Mouse (Mus musculus): ENCODE measurements around the gene Myom3. TPM values are rescaled to one million over a fixed set of nuclear protein-coding genes. Genes with fewer than 3 reads are reported as not detected.

The Myom3 gene
- polyA plus RNA-seq, 1 experiment from 2014 or later: 0.59 TPM

DNA sequence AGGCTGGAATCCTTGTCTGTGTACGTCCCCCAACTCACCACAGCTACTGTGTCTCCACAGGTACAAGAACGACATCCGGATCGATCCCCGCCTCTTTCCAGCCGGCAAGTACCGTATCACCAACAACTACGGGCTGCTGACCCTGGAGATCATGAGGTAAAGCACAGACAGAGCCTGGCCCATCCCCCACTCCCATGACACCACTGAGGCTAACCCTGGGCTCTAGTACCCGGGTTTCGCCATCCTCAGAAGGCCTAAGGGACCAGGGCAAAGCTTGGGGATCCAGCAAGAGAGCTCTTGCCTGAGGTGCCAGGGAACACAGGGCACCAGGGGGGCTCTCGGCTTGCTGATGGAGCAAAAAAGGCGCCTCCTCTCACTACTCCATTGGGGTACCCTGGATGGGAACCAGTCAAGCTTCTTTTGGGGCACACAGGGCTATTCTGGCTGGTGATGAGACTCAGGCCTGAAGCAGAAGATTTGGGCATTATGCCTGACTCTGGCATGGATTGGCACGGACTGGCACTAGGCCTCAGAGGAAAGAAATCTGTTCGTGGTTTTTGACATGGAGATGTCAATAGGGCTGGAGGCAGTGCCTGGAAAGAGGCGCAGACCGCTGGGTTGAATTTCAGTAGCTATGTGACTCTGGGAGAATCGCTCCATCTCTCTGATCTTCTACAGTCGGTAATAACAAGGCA lies 11.2 kb downstream of the Myom3 start:
- Histone ChIP-seq H3K36me3 (ENCODE audit: control insufficient read depth, insufficient read depth, low read length) (no peaks in the 10 kb centered on the region), H3K4me3 (ENCODE audit: low read depth, low read length) (no peak overlapping the region), H3K27me3 (ENCODE audit: control insufficient read depth, insufficient read depth, low read length) (no peaks in the 10 kb centered on the region), H3K4me1 (replicated peaks; ENCODE audit: control insufficient read depth, insufficient read depth) (no peaks in the 10 kb centered on the region), H3K9me3 (ENCODE audit: control insufficient read depth, low read length) (no peaks in the 10 kb centered on the region), H3K27ac (replicated peaks) (no peak overlapping the region), H3K9ac (ENCODE audit: low read length) (no peak overlapping the region), H3K4me2 (replicated peaks; ENCODE audit: low read depth) (no peak overlapping the region)
- ATAC-seq (ENCODE audit: low FRiP score, low TSS enrichment) (no peak), DNase-seq (ENCODE audit: low spot score) (no peak)
- no peak for TF ChIP-seq EP300 (optimal IDR thresholded peaks at IDR 0.05)
- TF ChIP-seq CTCF (IDR thresholded peaks at IDR 0.05; ENCODE audit: low read depth): no peak
- 88% methylated on average over 18 of the region's 18 CpGs for WGBS

DNA sequence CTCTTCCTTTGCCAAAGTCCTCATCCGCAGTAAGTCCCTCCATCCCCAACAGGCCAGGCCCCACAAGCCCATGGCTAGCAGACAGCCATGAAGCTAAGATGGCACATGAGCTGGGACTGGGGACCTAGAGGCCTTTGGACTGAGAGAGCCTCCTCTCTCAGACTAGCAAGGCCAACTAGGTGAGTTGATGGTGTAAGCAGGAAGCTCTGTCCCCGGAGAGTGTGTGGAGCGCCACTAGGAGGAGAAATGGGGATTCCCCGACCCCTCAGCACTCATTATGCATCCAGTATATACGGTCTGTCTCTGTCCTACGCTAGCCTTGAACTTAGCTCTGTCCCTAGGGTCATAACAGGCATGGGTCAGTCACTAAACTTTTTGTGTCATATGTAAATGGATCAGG lies 12.1 kb downstream of the Myom3 start:
- ATAC-seq (ENCODE audit: low FRiP score, low TSS enrichment): no peak
- DNase-seq (ENCODE audit: low spot score): no peak
- Histone ChIP-seq H3K9me3 (ENCODE audit: control insufficient read depth, low read length) (no peaks in the 10 kb centered on the region), H3K4me1 (replicated peaks; ENCODE audit: control insufficient read depth, insufficient read depth) (no peaks in the 10 kb centered on the region), H3K36me3 (ENCODE audit: control insufficient read depth, insufficient read depth, low read length) (no peaks in the 10 kb centered on the region), H3K27ac (replicated peaks) (no peak overlapping the region), H3K4me3 (ENCODE audit: low read depth, low read length) (no peak overlapping the region), H3K4me2 (replicated peaks; ENCODE audit: low read depth) (no peak overlapping the region), H3K9ac (ENCODE audit: low read length) (no peak overlapping the region), H3K27me3 (ENCODE audit: control insufficient read depth, insufficient read depth, low read length) (no peaks in the 10 kb centered on the region)
- no peak for TF ChIP-seq CTCF (IDR thresholded peaks at IDR 0.05; ENCODE audit: low read depth)
- WGBS: 86% methylated on average over 6 of the region's 6 CpGs

DNA sequence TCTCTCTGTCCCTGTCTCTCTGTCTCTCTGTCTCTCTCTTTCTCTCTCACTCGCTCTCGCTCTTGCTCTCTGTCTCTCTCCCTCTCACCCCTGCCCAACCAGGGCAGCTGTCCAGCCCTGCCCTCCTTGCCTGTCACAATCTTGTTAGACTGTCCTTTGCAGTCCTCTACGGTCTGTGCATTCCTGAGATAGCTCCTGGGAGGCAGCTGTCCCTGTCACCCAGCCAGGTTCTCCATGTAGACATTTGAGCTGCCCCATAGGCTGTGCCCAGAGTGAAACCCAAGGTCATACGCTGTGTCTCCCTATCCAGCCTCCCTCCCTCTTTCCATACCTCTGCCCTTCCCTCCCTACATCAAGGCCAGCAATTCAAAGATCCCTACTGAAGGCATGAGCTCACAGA lies 13.2 kb downstream of the Myom3 start:
- DNase-seq (ENCODE audit: low spot score) (no peak), ATAC-seq (ENCODE audit: low FRiP score, low TSS enrichment) (no peak)
- WGBS: 58% methylated on average over 4 of the region's 4 CpGs
- Histone ChIP-seq H3K9me3 (ENCODE audit: control insufficient read depth, low read length) (no peaks in the 10 kb centered on the region), H3K9ac (ENCODE audit: low read length) (no peak overlapping the region), H3K4me3 (ENCODE audit: low read depth, low read length) (no peak overlapping the region), H3K4me1 (replicated peaks; ENCODE audit: control insufficient read depth, insufficient read depth) (no peaks in the 10 kb centered on the region), H3K36me3 (ENCODE audit: control insufficient read depth, insufficient read depth, low read length) (no peaks in the 10 kb centered on the region), H3K27me3 (ENCODE audit: control insufficient read depth, insufficient read depth, low read length) (no peaks in the 10 kb centered on the region), H3K27ac (replicated peaks) (no peak overlapping the region), H3K4me2 (replicated peaks; ENCODE audit: low read depth) (no peak overlapping the region)
- no peak for TF ChIP-seq CTCF (IDR thresholded peaks at IDR 0.05; ENCODE audit: low read depth)

DNA sequence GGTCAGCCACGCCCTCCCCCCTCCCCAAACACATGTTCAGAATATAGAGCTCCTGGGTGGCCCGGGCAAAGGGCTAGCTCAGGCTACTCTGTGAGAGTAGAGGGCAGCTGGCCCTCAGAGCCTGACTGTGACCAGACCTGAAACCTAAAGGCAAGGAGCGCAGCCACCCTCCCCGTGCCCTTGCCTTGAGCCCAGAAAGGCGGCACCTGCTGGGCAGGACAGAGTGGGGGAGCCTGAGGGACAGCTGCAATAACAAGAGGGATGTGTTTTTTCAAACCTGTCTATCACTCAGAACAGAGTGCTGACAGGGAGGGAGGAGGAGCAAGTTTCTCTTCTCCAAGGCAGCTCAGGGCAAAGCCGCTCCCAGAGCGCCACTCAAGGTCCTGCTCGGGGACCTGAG lies 15.0 kb downstream of the Myom3 start:
- Histone ChIP-seq H3K4me1 (replicated peaks; ENCODE audit: control insufficient read depth, insufficient read depth) (no peaks in the 10 kb centered on the region), H3K4me3 (ENCODE audit: low read depth, low read length) (no peak overlapping the region), H3K9me3 (ENCODE audit: control insufficient read depth, low read length) (no peaks in the 10 kb centered on the region), H3K9ac (ENCODE audit: low read length) (no peak overlapping the region), H3K36me3 (ENCODE audit: control insufficient read depth, insufficient read depth, low read length) (no peaks in the 10 kb centered on the region), H3K4me2 (replicated peaks; ENCODE audit: low read depth) (no peak overlapping the region), H3K27ac (replicated peaks) (no peak overlapping the region), H3K27me3 (ENCODE audit: control insufficient read depth, insufficient read depth, low read length) (no peaks in the 10 kb centered on the region)
- no peak for TF ChIP-seq EP300 (optimal IDR thresholded peaks at IDR 0.05)
- no peak for TF ChIP-seq CTCF (IDR thresholded peaks at IDR 0.05; ENCODE audit: low read depth)
- 72% methylated on average over 8 of the region's 8 CpGs for WGBS
- DNase-seq (ENCODE audit: low spot score) (no peak), ATAC-seq (ENCODE audit: low FRiP score, low TSS enrichment) (no peak)

DNA sequence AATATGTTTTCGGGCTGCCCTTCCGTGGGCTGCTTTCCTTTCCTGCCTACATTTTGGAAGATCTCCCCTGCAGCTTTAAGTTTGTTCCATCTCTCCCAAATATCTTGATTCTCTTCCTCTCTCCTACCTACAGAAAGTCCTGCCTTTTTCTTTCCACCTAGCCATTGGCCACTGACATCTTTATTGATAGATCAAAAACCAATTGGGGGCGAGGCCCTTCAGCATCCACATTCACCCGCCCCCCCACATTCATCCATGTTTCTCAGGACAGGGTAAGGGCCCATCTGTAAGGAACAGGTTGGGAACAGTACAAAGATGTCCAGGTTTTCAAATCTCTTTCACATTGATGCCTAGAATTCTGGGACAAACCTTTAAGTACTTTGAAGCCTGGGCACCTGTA lies 17.3 kb downstream of the Myom3 start:
- Histone ChIP-seq H3K4me3 (ENCODE audit: low read depth, low read length) (no peak overlapping the region), H3K27ac (replicated peaks) (no peak overlapping the region), H3K4me2 (replicated peaks; ENCODE audit: low read depth) (no peak overlapping the region), H3K27me3 (ENCODE audit: control insufficient read depth, insufficient read depth, low read length) (no peaks in the 10 kb centered on the region), H3K9me3 (ENCODE audit: control insufficient read depth, low read length) (no peaks in the 10 kb centered on the region), H3K9ac (ENCODE audit: low read length) (no peak overlapping the region), H3K4me1 (replicated peaks; ENCODE audit: control insufficient read depth, insufficient read depth) (0 out of 2 replicates have a peak, but pooled peaks cover 3% of the 10 kb centered on the region), H3K36me3 (ENCODE audit: control insufficient read depth, insufficient read depth, low read length) (no peaks in the 10 kb centered on the region)
- no peak for TF ChIP-seq EP300 (optimal IDR thresholded peaks at IDR 0.05)
- no peak for TF ChIP-seq CTCF (IDR thresholded peaks at IDR 0.05; ENCODE audit: low read depth)
- ATAC-seq (ENCODE audit: low FRiP score, low TSS enrichment) (no peak), DNase-seq (ENCODE audit: low spot score) (no peak)
- 93% methylated on average over 4 of the region's 4 CpGs for WGBS

DNA sequence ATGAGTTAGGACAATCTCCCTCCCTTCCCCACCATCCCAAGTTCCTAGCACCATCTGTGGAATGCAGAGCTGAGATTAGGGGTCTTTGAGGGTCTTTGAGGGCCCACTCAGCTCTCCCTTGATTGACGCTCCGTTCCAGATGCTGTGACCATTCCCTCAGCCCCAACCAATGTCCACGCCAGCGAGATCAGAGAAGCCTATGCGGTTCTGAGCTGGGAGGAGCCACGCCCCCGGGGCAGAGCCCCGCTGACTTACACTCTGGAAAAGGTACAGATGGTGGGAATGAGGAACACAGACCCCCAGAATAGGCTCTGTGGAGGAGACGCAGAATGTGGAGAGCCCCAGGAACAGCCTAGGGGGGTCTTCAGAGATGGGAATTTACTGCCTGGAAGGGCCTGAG lies 20.1 kb downstream of the Myom3 start:
- H3K27me3 ChIP-seq (ENCODE audit: control insufficient read depth, insufficient read depth, low read length): no peaks in the 10 kb centered on the region
- 65% methylated on average over 9 of the region's 9 CpGs for WGBS
- H3K36me3 ChIP-seq (ENCODE audit: control insufficient read depth, insufficient read depth, low read length): no peaks in the 10 kb centered on the region
- no peaks in the 10 kb centered on the region for H3K9me3 ChIP-seq (ENCODE audit: control insufficient read depth, low read length)
- DNase-seq (ENCODE audit: low spot score) (no peak), ATAC-seq (ENCODE audit: low FRiP score, low TSS enrichment) (no peak)
- no peak overlapping the region for H3K4me2 ChIP-seq (replicated peaks; ENCODE audit: low read depth)
- no peak overlapping the region for H3K9ac ChIP-seq (ENCODE audit: low read length)
- TF ChIP-seq EP300 (optimal IDR thresholded peaks at IDR 0.05): no peak
- no peak for TF ChIP-seq CTCF (IDR thresholded peaks at IDR 0.05; ENCODE audit: low read depth)
- H3K27ac ChIP-seq (replicated peaks): no peak overlapping the region
- no peak overlapping the region for H3K4me3 ChIP-seq (ENCODE audit: low read depth, low read length)
- 0 out of 2 replicates have a peak, but pooled peaks cover 3% of the 10 kb centered on the region for H3K4me1 ChIP-seq (replicated peaks; ENCODE audit: control insufficient read depth, insufficient read depth)

Data from stomach, postnatal 0 days (tissue).